7 mouse cellular contexts compared by ENCODE assay signal in the genomic region with DNA sequence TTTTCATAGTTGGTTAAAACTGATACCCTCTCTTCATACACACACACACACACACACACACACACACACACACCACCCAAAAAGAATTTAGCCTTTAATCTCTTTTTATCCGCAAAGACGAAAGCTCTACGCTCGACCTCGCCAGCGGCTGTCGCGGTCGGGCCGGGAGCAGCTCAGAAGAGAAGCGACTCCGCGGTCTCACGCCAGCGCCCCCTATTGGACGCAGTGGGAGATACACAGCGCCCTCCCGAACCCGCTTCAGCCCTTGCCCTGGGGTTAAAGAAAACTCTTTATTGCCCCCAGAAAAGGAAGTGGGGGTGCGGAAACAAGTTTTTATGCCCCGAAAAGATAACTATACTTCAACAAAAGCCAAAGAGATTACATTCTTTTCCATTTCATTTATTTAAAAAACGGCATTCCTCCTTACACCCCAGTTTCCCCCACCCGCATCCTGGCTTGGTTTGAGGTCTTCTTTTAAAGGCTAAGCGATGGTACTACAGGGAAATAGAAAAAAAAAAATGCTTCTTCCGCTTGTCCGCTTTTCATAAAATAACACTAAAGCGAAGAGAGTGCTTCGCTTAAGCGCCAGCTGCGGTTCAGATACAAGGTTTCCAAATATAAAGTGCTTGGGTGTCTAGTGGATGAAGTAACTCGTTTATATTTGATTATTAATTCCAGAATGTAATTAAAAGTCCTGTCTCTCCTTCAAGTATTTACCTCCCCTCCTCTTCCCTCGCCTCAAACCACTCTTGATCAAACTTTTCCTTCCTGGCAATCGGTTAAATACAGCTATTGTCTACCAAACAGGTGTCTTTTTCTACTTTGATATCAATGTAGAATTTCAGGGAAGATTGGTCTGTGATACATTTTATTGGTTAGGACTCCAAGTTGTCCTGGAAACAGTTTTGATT. TPM values are rescaled to one million over a fixed set of nuclear protein-coding genes. Genes with fewer than 3 reads are reported as not detected.
A peak's percentile ranks its signal among the peaks of the same experiment; 100 is the strongest.
DNase-seq lines count a peak whose midpoint lies in the region; ATAC-seq and TF ChIP-seq lines count a peak whose summit lies in the region.

No protein-coding gene starts in this region.

- H3K9ac ChIP-seq in embryonic facial prominence, embryonic 13.5 days = no peak overlapping the region
- H3K9ac ChIP-seq in limb, embryonic 11.5 days (ENCODE audit: low read length) = no peak overlapping the region
- no peak overlapping the region for H3K9ac ChIP-seq in stomach, embryonic 16.5 days (ENCODE audit: low read length)

- peaks cover 92% of the 10 kb centered on the region for H3K27me3 ChIP-seq in embryonic facial prominence, embryonic 13.5 days
- peaks cover 77% of the 10 kb centered on the region for H3K27me3 ChIP-seq in limb, embryonic 11.5 days (ENCODE audit: control insufficient read depth, insufficient read depth, low read length)
- H3K27me3 ChIP-seq in stomach, embryonic 16.5 days (ENCODE audit: control insufficient read depth, insufficient read depth, low read length) = peaks cover 68% of the 10 kb centered on the region

- TF ChIP-seq CTCF in bone marrow, adult 2 months (IDR thresholded peaks at IDR 0.05; ENCODE audit: control insufficient read depth, insufficient read depth, low read length) = peak; percentile 11; the same call in 1 of the 2 replicates

- TF ChIP-seq POLR2A in bone marrow, adult 2 months (IDR thresholded peaks at IDR 0.05; ENCODE audit: borderline replicate concordance, control insufficient read depth, low read depth, low read length) = no peak

- peak; percentile 56; the same call in 1 of the 2 replicates for ATAC-seq in embryonic facial prominence, embryonic 13.5 days (ENCODE audit: insufficient number of reproducible peaks, insufficient read depth, low FRiP score, low TSS enrichment, low read depth)
- peak; percentile 48; the same call in 1 of the 2 replicates for ATAC-seq in limb, embryonic 11.5 days (ENCODE audit: insufficient number of reproducible peaks, low FRiP score, low TSS enrichment, low read depth)
- ATAC-seq in stomach, embryonic 16.5 days (ENCODE audit: insufficient read depth, low FRiP score) = peak; percentile 39; the same call in 1 of the 2 replicates

- intact Hi-C loops in left cerebral cortex, postnatal 4 days (cut with DNase I) = loop anchor here (5.0 kb wide), 2 partner anchors 79 to 199 kb away; no protein-coding TSS in a partner anchor

- no peak overlapping the region for H3K4me3 ChIP-seq in bone marrow, adult 2 months (replicated peaks; ENCODE audit: control insufficient read depth, low read depth, low read length)
- no peak overlapping the region for H3K4me3 ChIP-seq in embryonic facial prominence, embryonic 13.5 days
- no peak overlapping the region for H3K4me3 ChIP-seq in limb, embryonic 11.5 days (ENCODE audit: low read depth, low read length)
- no peak overlapping the region for H3K4me3 ChIP-seq in stomach, embryonic 16.5 days (replicated peaks; ENCODE audit: low read length)

- H3K27ac ChIP-seq in bone marrow, adult 2 months (ENCODE audit: control insufficient read depth, insufficient read depth, low read depth, low read length, poor library complexity) = no peak overlapping the region
- no peak overlapping the region for H3K27ac ChIP-seq in embryonic facial prominence, embryonic 13.5 days
- H3K27ac ChIP-seq in limb, embryonic 11.5 days (replicated peaks; ENCODE audit: low read depth, low read length) = no peak overlapping the region
- H3K27ac ChIP-seq in stomach, embryonic 16.5 days (ENCODE audit: low read length) = no peak overlapping the region

- peak; percentile 85 for DNase-seq in left cerebral cortex, postnatal 4 days
- no peak for DNase-seq in left cerebral cortex, adult 8-10 months (ENCODE audit: low spot score in 2 of 2)
- DNase-seq in limb, embryonic 11.5 days (ENCODE audit: low spot score) = peak; percentile 89
- no peak for DNase-seq in T-cell, adult 2 months (ENCODE audit: low spot score)

- no peaks in the 10 kb centered on the region for H3K9me3 ChIP-seq in embryonic facial prominence, embryonic 13.5 days
- H3K9me3 ChIP-seq in limb, embryonic 11.5 days (ENCODE audit: control insufficient read depth, low read length) = no peaks in the 10 kb centered on the region
- H3K9me3 ChIP-seq in stomach, embryonic 16.5 days (replicated peaks; ENCODE audit: control insufficient read depth, low read length) = no peaks in the 10 kb centered on the region

- WGBS in bone marrow, adult 2 months = 11% methylated on average over 33 of the region's 33 CpGs
- 4% methylated on average over 33 of the region's 33 CpGs for WGBS in embryonic facial prominence, embryonic 13.5 days
- WGBS in limb, embryonic 11.5 days = 3% methylated on average over 33 of the region's 33 CpGs
- WGBS in stomach, embryonic 16.5 days = 7% methylated on average over 33 of the region's 33 CpGs

- H3K4me2 ChIP-seq in embryonic facial prominence, embryonic 13.5 days = 0 out of 2 replicates have a peak overlapping the region, but pooled peaks have one; percentile 22
- no peak overlapping the region for H3K4me2 ChIP-seq in limb, embryonic 11.5 days (ENCODE audit: low read depth, severe bottlenecking)
- no peak overlapping the region; the same call in 1 of the 2 replicates for H3K4me2 ChIP-seq in stomach, embryonic 16.5 days (ENCODE audit: low read depth, low read length)

- no peaks in the 10 kb centered on the region for H3K4me1 ChIP-seq in bone marrow, adult 2 months (ENCODE audit: control insufficient read depth, insufficient read depth, low read length)
- peaks cover 25% of the 10 kb centered on the region for H3K4me1 ChIP-seq in embryonic facial prominence, embryonic 13.5 days
- H3K4me1 ChIP-seq in limb, embryonic 11.5 days (ENCODE audit: control insufficient read depth, insufficient read depth, low read length) = no peaks in the 10 kb centered on the region
- H3K4me1 ChIP-seq in stomach, embryonic 16.5 days (ENCODE audit: control insufficient read depth, insufficient read depth, low read length) = no peaks in the 10 kb centered on the region

- H3K36me3 ChIP-seq in embryonic facial prominence, embryonic 13.5 days = no peaks in the 10 kb centered on the region
- H3K36me3 ChIP-seq in limb, embryonic 11.5 days (ENCODE audit: control insufficient read depth, insufficient read depth, low read length) = no peaks in the 10 kb centered on the region
- H3K36me3 ChIP-seq in stomach, embryonic 16.5 days (ENCODE audit: control insufficient read depth, insufficient read depth, low read length) = no peaks in the 10 kb centered on the region

RNA-seq across cellular contexts. Expression of a gene that starts 9.3 kb away (rescaled TPM):
- total RNA-seq in left cerebral cortex, postnatal 4 days (2021) = 10 to 100 TPM; 55.8 to 59.3 TPM
- 10 to 100 TPM; 37.0 to 44.0 (median 39.2) TPM for total RNA-seq in left cerebral cortex, adult 8-10 months (2022)
- polyA plus RNA-seq in bone marrow, adult 2 months (2011; ENCODE audit: insufficient read depth, insufficient read length, low replicate concordance, missing spikeins) = 11.5 TPM in 1 of 2 replicates, not detected in the other
- 4.1 and 7.3 TPM in 2 replicates for polyA plus RNA-seq in embryonic facial prominence, embryonic 13.5 days (2015; fragmentation: Nextera tagmentation; extraction: Ambion mirVana)
- polyA plus RNA-seq in limb, embryonic 11.5 days (2014; fragmentation: Nextera tagmentation; extraction: Ambion mirVana) = 0.13 and 0.17 TPM in 2 replicates
- polyA plus RNA-seq in stomach, embryonic 16.5 days (2015; fragmentation: Nextera tagmentation; extraction: Ambion mirVana) = 7.7 and 8.6 TPM in 2 replicates

Comparison
In these comparisons a context has a peak if more than half of its experiments do, and no peak if none do; other contexts are left out.
1. DNase-seq: peak in left cerebral cortex, postnatal 4 days (single experiment) and limb, embryonic 11.5 days (single experiment); none in left cerebral cortex, adult 8-10 months (0 of 2) and T-cell, adult 2 months (single experiment).
2. Peak in every context shown above with its lines, with median percentiles within 50 percentile points of each other: ATAC-seq.